Mouse (Mus musculus) myocyte (in vitro differentiated cells): ENCODE measurements at regions not wholly inside any gene's neighbourhood (a gene's known extent, or its start where the extent isn't known, plus 50 kb on each side); places are given as distances from the start of the nearest gene placed in this dataset.

Source experiments
- H3K27me3 ChIP-seq: one replicate; pipeline ENCODE4 v1.6.1; 2011; ENCODE audit not compliant: control insufficient read depth, insufficient read depth, insufficient read length
- H3K36me3 ChIP-seq: one replicate; pipeline ENCODE4 v1.6.1; 2011; ENCODE audit not compliant: control insufficient read depth, insufficient read depth
- H3K4me2 ChIP-seq: one replicate; pipeline ENCODE4 v1.6.1; 2011; ENCODE audit warnings: low read depth, control low read depth
- H3K4me3 ChIP-seq: one replicate; pipeline ENCODE4 v1.5.1; 2011; ENCODE audit warnings: mild to moderate bottlenecking, control low read depth, moderate library complexity
- H3K79me2 ChIP-seq: one replicate; pipeline ENCODE4 v1.6.1; 2011; ENCODE audit not compliant: control insufficient read depth, insufficient read depth
- H3ac ChIP-seq: one replicate; pipeline ENCODE4 v1.6.1; 2011; ENCODE audit not compliant: control insufficient read depth, insufficient read length
- CEBPB ChIP-seq: IDR thresholded peaks from 2 replicates; pipeline ENCODE4 v1.6.1; 2011; ENCODE audit warnings: mild to moderate bottlenecking, moderate library complexity; ENCODE audit not compliant: poor library complexity, insufficient read depth, severe bottlenecking
- E2F4 ChIP-seq: IDR thresholded peaks from one replicate; pipeline ENCODE4 v1.6.1; 2011; ENCODE audit warnings: mild to moderate bottlenecking, control low read depth, moderate library complexity; ENCODE audit not compliant: insufficient read depth
- MAX ChIP-seq: IDR thresholded peaks from one replicate; pipeline ENCODE4 v1.6.1; 2011; ENCODE audit warnings: low read depth, mild to moderate bottlenecking, control low read depth
- MYOD1 ChIP-seq, 3 experiments: IDR thresholded peaks; one replicate each; pipeline ENCODE4 v1.6.1; 2011; ENCODE audit warnings: control low read depth in 2 of 3, low read depth in 2 of 3, mild to moderate bottlenecking in 2 of 3, moderate library complexity in 1 of 3; ENCODE audit not compliant: insufficient read length in 2 of 3, control insufficient read depth in 1 of 3
- MYOG ChIP-seq, 3 experiments: IDR thresholded peaks; one replicate each; pipeline ENCODE4 v1.6.1; 2011; ENCODE audit warnings: control low read depth in 2 of 3, low read depth in 2 of 3, mild to moderate bottlenecking in 2 of 3; ENCODE audit not compliant: insufficient read length in 2 of 3, control insufficient read depth in 1 of 3, insufficient read depth in 1 of 3
- POLR2A ChIP-seq: IDR thresholded peaks from one replicate; pipeline ENCODE4 v1.6.1; 2011; ENCODE audit warnings: low read depth, mild to moderate bottlenecking, control low read depth, moderate library complexity; ENCODE audit not compliant: insufficient read length
- POLR2AphosphoS2 ChIP-seq: IDR thresholded peaks from one replicate; pipeline ENCODE4 v1.6.1; 2011; ENCODE audit warnings: low read depth, control low read depth; ENCODE audit not compliant: insufficient read length
- REST ChIP-seq: IDR thresholded peaks from one replicate; pipeline ENCODE4 v1.6.1; 2011; ENCODE audit warnings: mild to moderate bottlenecking, control low read depth, moderate library complexity; ENCODE audit not compliant: insufficient read depth, insufficient read length
- SRF ChIP-seq: IDR thresholded peaks from one replicate; pipeline ENCODE4 v1.6.1; 2011; ENCODE audit warnings: low read depth; ENCODE audit not compliant: control insufficient read depth, insufficient read length
- TCF12 ChIP-seq: IDR thresholded peaks from one replicate; pipeline ENCODE4 v1.6.1; 2011; ENCODE audit warnings: mild to moderate bottlenecking, control low read depth; ENCODE audit not compliant: poor library complexity, insufficient read depth, severe bottlenecking
- TCF3 ChIP-seq: IDR thresholded peaks from one replicate; pipeline ENCODE4 v1.6.1; 2011; ENCODE audit warnings: low read depth, control low read depth; ENCODE audit not compliant: insufficient read length
- USF1 ChIP-seq: IDR thresholded peaks from one replicate; pipeline ENCODE4 v1.6.1; 2011; ENCODE audit warnings: low read depth, mild to moderate bottlenecking, control low read depth, moderate library complexity

GRCm38 (mm10) chr10:97250167-97250566 is 229.2 kb upstream of the Dcn start:
- Histone ChIP-seq H3ac (no peak overlapping the region), H3K4me3 (no peak overlapping the region), H3K4me2 (no peak overlapping the region), H3K27me3 (no peaks in the 10 kb centered on the region), H3K79me2 (no peaks in the 10 kb centered on the region), H3K36me3 (no peaks in the 10 kb centered on the region)
- TF ChIP-seq CEBPB, result no peak
- TF ChIP-seq POLR2AphosphoS2, result no peak
- TF ChIP-seq USF1, result no peak
- TF ChIP-seq MYOG (IDR thresholded peaks at IDR 0.05; ENCODE audit: control insufficient read depth in 1 of 3, insufficient read depth in 1 of 3, insufficient read length in 2 of 3, low read depth in 2 of 3), result no peak
- TF ChIP-seq MYOD1 (IDR thresholded peaks at IDR 0.05; ENCODE audit: control insufficient read depth in 1 of 3, insufficient read length in 2 of 3, low read depth in 2 of 3), result no peak
- no peak for TF ChIP-seq MAX
- no peak for TF ChIP-seq REST
- no peak for TF ChIP-seq POLR2A
- TF ChIP-seq E2F4, result no peak
- TF ChIP-seq TCF12, result no peak
- no peak for TF ChIP-seq SRF
- TF ChIP-seq TCF3, result no peak

- TF ChIP-seq MAX, result no peak
- TF ChIP-seq TCF3, result no peak
- TF ChIP-seq TCF12, result no peak
- TF ChIP-seq REST, result no peak
- no peak for TF ChIP-seq POLR2A
- no peak for TF ChIP-seq SRF
- no peak for TF ChIP-seq E2F4
- no peak for TF ChIP-seq MYOD1 (IDR thresholded peaks at IDR 0.05; ENCODE audit: control insufficient read depth in 1 of 3, insufficient read length in 2 of 3, low read depth in 2 of 3)
- no peak for TF ChIP-seq USF1
- no peak for TF ChIP-seq POLR2AphosphoS2
- TF ChIP-seq CEBPB, result no peak
- TF ChIP-seq MYOG (IDR thresholded peaks at IDR 0.05; ENCODE audit: control insufficient read depth in 1 of 3, insufficient read depth in 1 of 3, insufficient read length in 2 of 3, low read depth in 2 of 3), result no peak
- Histone ChIP-seq H3K36me3 (no peaks in the 10 kb centered on the region), H3ac (no peak overlapping the region), H3K79me2 (no peaks in the 10 kb centered on the region), H3K4me2 (no peak overlapping the region), H3K27me3 (no peaks in the 10 kb centered on the region), H3K4me3 (no peak overlapping the region)
These were observed 213.4 kb upstream of the Dcn start for GRCm38 (mm10) chr10:97265959-97266517.

- H3K79me2 ChIP-seq, result no peaks in the 10 kb centered on the region
- H3K4me3 ChIP-seq, result no peak overlapping the region
- no peaks in the 10 kb centered on the region for H3K36me3 ChIP-seq
- H3K4me2 ChIP-seq, result peak overlapping the region; percentile 54
- no peak overlapping the region for H3ac ChIP-seq
- no peak for TF ChIP-seq MYOD1 (IDR thresholded peaks at IDR 0.05; ENCODE audit: control insufficient read depth in 1 of 3, insufficient read length in 2 of 3, low read depth in 2 of 3)
- TF ChIP-seq SRF, result no peak
- no peak for TF ChIP-seq E2F4
- no peak for TF ChIP-seq POLR2A
- TF ChIP-seq CEBPB, result no peak
- TF ChIP-seq REST, result no peak
- no peak for TF ChIP-seq TCF12
- no peak for TF ChIP-seq POLR2AphosphoS2
- TF ChIP-seq MYOG (IDR thresholded peaks at IDR 0.05; ENCODE audit: control insufficient read depth in 1 of 3, insufficient read depth in 1 of 3, insufficient read length in 2 of 3, low read depth in 2 of 3), result no peak
- no peak for TF ChIP-seq USF1
- no peaks in the 10 kb centered on the region for H3K27me3 ChIP-seq
These were observed 197.0 kb upstream of the Dcn start for GRCm38 (mm10) chr10:97282416-97282815.

GRCm38 (mm10) chr10:97282841-97283496 is 196.4 kb upstream of the Dcn start:
- H3K27me3 ChIP-seq, result no peaks in the 10 kb centered on the region
- H3K4me3 ChIP-seq, result no peak overlapping the region
- no peaks in the 10 kb centered on the region for H3K79me2 ChIP-seq
- no peak overlapping the region for H3ac ChIP-seq
- H3K4me2 ChIP-seq, result peak overlapping the region; percentile 54
- TF ChIP-seq POLR2A (no peak), POLR2AphosphoS2 (no peak), MAX (no peak), REST (no peak), TCF3 (no peak), SRF (no peak), MYOG (IDR thresholded peaks at IDR 0.05; ENCODE audit: control insufficient read depth in 1 of 3, insufficient read depth in 1 of 3, insufficient read length in 2 of 3, low read depth in 2 of 3) (no peak), TCF12 (no peak)
- H3K36me3 ChIP-seq, result no peaks in the 10 kb centered on the region
